In the genomic region with DNA sequence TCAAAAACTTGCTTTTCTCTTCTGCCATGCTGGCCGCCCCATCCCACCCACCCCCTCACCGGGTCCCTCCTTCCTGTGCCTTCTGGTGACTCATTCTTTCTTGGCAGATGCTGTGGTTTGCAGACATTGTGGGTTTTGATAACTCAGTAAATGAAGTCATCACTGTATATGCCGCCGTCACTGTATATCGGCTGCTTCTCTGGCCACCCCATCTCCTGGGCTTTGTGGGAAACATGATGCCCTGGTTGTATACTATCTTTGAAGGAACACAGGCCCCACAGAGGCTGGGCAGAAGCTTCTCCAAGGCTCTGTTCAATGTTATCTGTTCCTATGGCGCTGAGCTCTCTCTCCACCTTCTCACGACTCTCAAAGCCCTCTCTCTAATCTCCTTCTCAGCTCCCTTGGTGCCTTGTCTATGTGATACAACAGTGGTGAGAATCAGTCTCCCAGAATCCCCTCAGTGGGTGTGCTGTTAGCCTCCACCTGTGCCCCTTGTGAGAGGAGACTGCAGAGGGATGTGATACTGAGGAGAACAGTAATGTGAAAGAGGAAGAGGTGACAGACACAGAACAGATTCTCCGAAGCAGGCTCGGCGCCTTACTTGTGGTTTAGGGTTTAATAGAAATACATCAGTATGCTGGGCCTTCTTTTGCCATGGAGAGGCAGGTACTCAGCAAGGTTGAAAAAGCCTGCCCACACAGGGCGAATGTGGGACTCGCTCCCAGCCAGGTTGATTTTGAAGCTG, we compare ENCODE assay signal across 11 mouse cellular contexts. TPM values are rescaled to one million over a fixed set of nuclear protein-coding genes. Genes with fewer than 3 reads are reported as not detected.
DNase-seq lines count a peak whose midpoint lies in the region; ATAC-seq lines count a peak whose summit lies in the region.
"Had no signal": no experiment of that assay in that cellular context is flagged by ENCODE, and none has a peak within 500 bp of the region (broad histone marks: within the 10 kb centered on the region; RNA-seq: fewer than 3 reads in every experiment).

No protein-coding gene starts in this region.

- H3K9ac ChIP-seq in liver, embryonic 11.5 days (ENCODE audit: low read depth, low read length), result 0 out of 2 replicates have a peak overlapping the region, but pooled peaks have one; percentile 11
- H3K9ac ChIP-seq in forebrain, embryonic 13.5 days, result no peak overlapping the region
- H3K9ac ChIP-seq: hindbrain, embryonic 15.5 days; neural tube, embryonic 12.5 days had no signal

- H3K4me1 ChIP-seq in liver, embryonic 11.5 days (replicated peaks; ENCODE audit: control insufficient read depth, insufficient read depth, low read length), result peaks cover 31% of the 10 kb centered on the region
- peaks cover 9% of the 10 kb centered on the region for H3K4me1 ChIP-seq in forebrain, embryonic 10.5 days
- H3K4me1 ChIP-seq in forebrain, embryonic 13.5 days, result peaks cover 4% of the 10 kb centered on the region; the same call in 1 of the 2 replicates
- H3K4me1 ChIP-seq: neural tube, embryonic 12.5 days had no signal

- no peak overlapping the region for H3K4me3 ChIP-seq in liver, embryonic 11.5 days (ENCODE audit: low read depth, low read length)
- H3K4me3 ChIP-seq in forebrain, embryonic 10.5 days, result no peak overlapping the region
- no peak overlapping the region for H3K4me3 ChIP-seq in forebrain, embryonic 13.5 days
- H3K4me3 ChIP-seq: hindbrain, embryonic 15.5 days; neural tube, embryonic 12.5 days had no signal

- H3K9me3 ChIP-seq in liver, embryonic 11.5 days (ENCODE audit: control insufficient read depth, low read length), result no peaks in the 10 kb centered on the region
- H3K9me3 ChIP-seq in forebrain, embryonic 10.5 days, result no peaks in the 10 kb centered on the region
- H3K9me3 ChIP-seq in forebrain, embryonic 13.5 days (replicated peaks), result no peaks in the 10 kb centered on the region
- H3K9me3 ChIP-seq: hindbrain, embryonic 15.5 days; neural tube, embryonic 12.5 days had no signal

- peak overlapping the region; percentile 62 for H3K27ac ChIP-seq in liver, embryonic 11.5 days (ENCODE audit: low read depth, low read length)
- no peak overlapping the region for H3K27ac ChIP-seq in forebrain, embryonic 10.5 days
- H3K27ac ChIP-seq in forebrain, embryonic 13.5 days, result no peak overlapping the region
- H3K27ac ChIP-seq: hindbrain, embryonic 15.5 days; neural tube, embryonic 12.5 days had no signal

- ATAC-seq in frontal cortex, adult (ENCODE audit: low TSS enrichment), result peak; percentile 90
- peak; percentile 92 for ATAC-seq in liver, embryonic 11.5 days (replicated peaks; ENCODE audit: low FRiP score)
- no peak for ATAC-seq in forebrain, embryonic 13.5 days

- no peaks in the 10 kb centered on the region for H3K36me3 ChIP-seq in liver, embryonic 11.5 days (ENCODE audit: control insufficient read depth, insufficient read depth, low read length)
- no peaks in the 10 kb centered on the region for H3K36me3 ChIP-seq in forebrain, embryonic 10.5 days (replicated peaks)
- no peaks in the 10 kb centered on the region for H3K36me3 ChIP-seq in forebrain, embryonic 13.5 days (ENCODE audit: poor library complexity, severe bottlenecking)
- H3K36me3 ChIP-seq: hindbrain, embryonic 15.5 days; neural tube, embryonic 12.5 days had no signal

- 32% methylated on average over 12 of the region's 12 CpGs for WGBS in liver, embryonic 11.5 days
- WGBS in forebrain, embryonic 10.5 days, result 83% methylated on average over 12 of the region's 12 CpGs
- WGBS in forebrain, embryonic 13.5 days, result 73% methylated on average over 12 of the region's 12 CpGs

- H3K27me3 ChIP-seq in liver, embryonic 11.5 days (replicated peaks; ENCODE audit: control insufficient read depth, insufficient read depth, low read length), result no peaks in the 10 kb centered on the region
- H3K27me3 ChIP-seq in forebrain, embryonic 10.5 days (ENCODE audit: poor library complexity, severe bottlenecking), result 0 out of 2 replicates have a peak, but pooled peaks cover 10% of the 10 kb centered on the region
- H3K27me3 ChIP-seq in forebrain, embryonic 13.5 days, result no peaks in the 10 kb centered on the region
- H3K27me3 ChIP-seq: hindbrain, embryonic 15.5 days; neural tube, embryonic 12.5 days had no signal

- H3K4me2 ChIP-seq in liver, embryonic 11.5 days, result peak overlapping the region; percentile 42
- no peak overlapping the region for H3K4me2 ChIP-seq in forebrain, embryonic 13.5 days
- H3K4me2 ChIP-seq: hindbrain, embryonic 15.5 days; neural tube, embryonic 12.5 days had no signal

- DNase-seq in frontal cortex, postnatal 25 days (ENCODE audit: low spot score in 2 of 2), result no peak
- DNase-seq in thymus, postnatal 14 days, result peak; percentile 32
- DNase-seq in thymus, postnatal 25 days, result no peak
- no peak for DNase-seq in liver, embryonic 11.5 days (ENCODE audit: low spot score)
- no peak for DNase-seq in embryo, embryonic 10 days (ENCODE audit: low spot score)
- DNase-seq in forebrain, embryonic 10.5 days (ENCODE audit: extremely low spot score, low spot score), result no peak
- DNase-seq: left cerebral cortex, postnatal 4 days had no signal

RNA-seq across cellular contexts. Expression of gene Atp2b4, which starts 15.1 kb away (rescaled TPM):
- polyA plus RNA-seq in liver, embryonic 11.5 days (2014; fragmentation: Nextera tagmentation; extraction: Ambion mirVana), result 17.1 and 19.6 TPM in 2 replicates
- polyA plus RNA-seq in forebrain, embryonic 10.5 days (2016; fragmentation: Nextera tagmentation; extraction: Ambion mirVana), result 3.2 and 4.2 TPM in 2 replicates
- polyA plus RNA-seq in forebrain, embryonic 13.5 days (2015; fragmentation: Nextera tagmentation; extraction: Ambion mirVana), result 6.7 and 7.6 TPM in 2 replicates
